ENCODE assay signal across 14 mouse cellular contexts in genomic region chr1:91442350-91442990, GRCm38 (mm10). TPM values are rescaled to one million over a fixed set of nuclear protein-coding genes. Genes with fewer than 3 reads are reported as not detected.
A peak's percentile ranks its signal among the peaks of the same experiment; 100 is the strongest.
DNase-seq lines count a peak whose midpoint lies in the region; ATAC-seq and TF ChIP-seq lines count a peak whose summit lies in the region.
"Had no signal": no experiment of that assay in that cellular context is flagged by ENCODE, and none has a peak within 500 bp of the region (broad histone marks: within the 10 kb centered on the region; RNA-seq: fewer than 3 reads in every experiment).

No protein-coding gene starts in this region.

- TF ChIP-seq EP300 in liver, postnatal 0 days (IDR thresholded peaks at IDR 0.05; ENCODE audit: low read depth), result no peak
- TF ChIP-seq EP300 in lung, postnatal 0 days (IDR thresholded peaks at IDR 0.05), result peak; percentile 95

- H3K4me3 ChIP-seq in liver, postnatal 0 days (ENCODE audit: low read depth, low read length), result no peak overlapping the region
- H3K4me3 ChIP-seq in liver, embryonic 11.5 days (ENCODE audit: low read depth, low read length), result no peak overlapping the region
- no peak overlapping the region for H3K4me3 ChIP-seq in lung, postnatal 0 days (ENCODE audit: low read depth, low read length)
- H3K4me3 ChIP-seq in hindbrain, postnatal 0 days (ENCODE audit: low read length), result no peak overlapping the region
- H3K4me3 ChIP-seq: embryonic facial prominence, embryonic 13.5 days; forebrain, embryonic 12.5 days; heart, embryonic 13.5 days; hindbrain, embryonic 13.5 days; neural tube, embryonic 15.5 days had no signal

- ATAC-seq in liver, postnatal 0 days, result no peak
- ATAC-seq in liver, embryonic 11.5 days (replicated peaks; ENCODE audit: low FRiP score), result no peak
- ATAC-seq in lung, postnatal 0 days, result peak; percentile 82
- ATAC-seq in hindbrain, postnatal 0 days, result no peak
- ATAC-seq: Patski had no signal

- no peaks in the 10 kb centered on the region for H3K27me3 ChIP-seq in liver, postnatal 0 days (ENCODE audit: insufficient read depth, low read length)
- no peaks in the 10 kb centered on the region for H3K27me3 ChIP-seq in liver, embryonic 11.5 days (replicated peaks; ENCODE audit: control insufficient read depth, insufficient read depth, low read length)
- H3K27me3 ChIP-seq in lung, postnatal 0 days (replicated peaks; ENCODE audit: insufficient read depth, low read length), result no peaks in the 10 kb centered on the region
- H3K27me3 ChIP-seq in hindbrain, postnatal 0 days (ENCODE audit: insufficient read depth, low read length), result no peaks in the 10 kb centered on the region
- H3K27me3 ChIP-seq: embryonic facial prominence, embryonic 13.5 days; forebrain, embryonic 12.5 days; heart, embryonic 13.5 days; hindbrain, embryonic 13.5 days; neural tube, embryonic 15.5 days; Patski had no signal

- 75% methylated on average over 6 of the region's 7 CpGs for WGBS in liver, postnatal 0 days (ENCODE audit: insufficient replicate concordance)
- 86% methylated on average over 6 of the region's 7 CpGs for WGBS in liver, embryonic 11.5 days
- 64% methylated on average over 6 of the region's 7 CpGs for WGBS in lung, postnatal 0 days
- 67% methylated on average over 6 of the region's 7 CpGs for WGBS in hindbrain, postnatal 0 days

- peak overlapping the region; percentile 48; the same call in 1 of the 2 replicates for H3K9ac ChIP-seq in liver, postnatal 0 days (replicated peaks)
- no peak overlapping the region for H3K9ac ChIP-seq in liver, embryonic 11.5 days (ENCODE audit: low read depth, low read length)
- no peak overlapping the region; the same call in 1 of the 2 replicates for H3K9ac ChIP-seq in lung, postnatal 0 days (replicated peaks; ENCODE audit: low read depth)
- H3K9ac ChIP-seq in hindbrain, postnatal 0 days (replicated peaks; ENCODE audit: low read length), result no peak overlapping the region
- H3K9ac ChIP-seq: embryonic facial prominence, embryonic 13.5 days; forebrain, embryonic 12.5 days; heart, embryonic 13.5 days; hindbrain, embryonic 13.5 days; neural tube, embryonic 15.5 days had no signal

- peaks cover 53% of the 10 kb centered on the region for H3K4me1 ChIP-seq in liver, postnatal 0 days (ENCODE audit: insufficient read depth)
- H3K4me1 ChIP-seq in liver, embryonic 11.5 days (replicated peaks; ENCODE audit: control insufficient read depth, insufficient read depth, low read length), result no peaks in the 10 kb centered on the region
- peaks cover 18% of the 10 kb centered on the region; the same call in 1 of the 2 replicates for H3K4me1 ChIP-seq in lung, postnatal 0 days (ENCODE audit: insufficient read depth, low read depth, low read length)
- no peaks in the 10 kb centered on the region for H3K4me1 ChIP-seq in hindbrain, postnatal 0 days (ENCODE audit: insufficient read depth, low read length)
- H3K4me1 ChIP-seq: embryonic facial prominence, embryonic 13.5 days; hindbrain, embryonic 13.5 days; neural tube, embryonic 15.5 days had no signal

- H3K36me3 ChIP-seq in liver, postnatal 0 days (replicated peaks; ENCODE audit: insufficient read depth, low read length), result peaks cover 48% of the 10 kb centered on the region
- H3K36me3 ChIP-seq in liver, embryonic 11.5 days (ENCODE audit: control insufficient read depth, insufficient read depth, low read length), result peaks cover 12% of the 10 kb centered on the region; the same call in 1 of the 2 replicates
- H3K36me3 ChIP-seq in lung, postnatal 0 days (ENCODE audit: insufficient read depth, low read length), result peaks cover 55% of the 10 kb centered on the region
- H3K36me3 ChIP-seq in hindbrain, postnatal 0 days (ENCODE audit: insufficient read depth, low read length), result peaks cover 55% of the 10 kb centered on the region

- H3K27ac ChIP-seq in liver, postnatal 0 days (ENCODE audit: low read depth), result peak overlapping the region; percentile 69
- H3K27ac ChIP-seq in liver, embryonic 11.5 days (ENCODE audit: low read depth, low read length), result no peak overlapping the region
- H3K27ac ChIP-seq in lung, postnatal 0 days (ENCODE audit: low read length), result peak overlapping the region; percentile 86
- no peak overlapping the region for H3K27ac ChIP-seq in hindbrain, postnatal 0 days
- H3K27ac ChIP-seq: embryonic facial prominence, embryonic 13.5 days; forebrain, embryonic 12.5 days; heart, embryonic 13.5 days; hindbrain, embryonic 13.5 days; neural tube, embryonic 15.5 days had no signal

- no peak for DNase-seq in liver, postnatal 0 days
- no peak for DNase-seq in liver, embryonic 11.5 days (ENCODE audit: low spot score)
- DNase-seq in kidney, postnatal 10 days, result peak; percentile 60
- peak; percentile 92 for DNase-seq in lung, postnatal 0 days (ENCODE audit: low spot score)
- DNase-seq in left cerebral cortex, adult 11 months (ENCODE audit: low spot score), result no peak
- no peak for DNase-seq in hindbrain, postnatal 0 days (ENCODE audit: low spot score)
- no peak for DNase-seq in heart, postnatal 14 days
- DNase-seq: cerebellum, postnatal 25 days had no signal

- intact Hi-C loops in heart, postnatal 14 days (cut with DNase I), result no loop called here

- no peak for TF ChIP-seq CTCF in liver, postnatal 0 days (IDR thresholded peaks at IDR 0.05; ENCODE audit: low read depth)
- TF ChIP-seq CTCF in lung, postnatal 0 days (IDR thresholded peaks at IDR 0.05), result peak; percentile 29
- no peak for TF ChIP-seq CTCF in hindbrain, postnatal 0 days (IDR thresholded peaks at IDR 0.05; ENCODE audit: low read depth)

- peak overlapping the region; percentile 48; the same call in 1 of the 2 replicates for H3K4me2 ChIP-seq in liver, postnatal 0 days (ENCODE audit: low read depth, low read length)
- no peak overlapping the region for H3K4me2 ChIP-seq in liver, embryonic 11.5 days
- no peak overlapping the region for H3K4me2 ChIP-seq in lung, postnatal 0 days (replicated peaks; ENCODE audit: low read depth, low read length)
- H3K4me2 ChIP-seq in hindbrain, postnatal 0 days (ENCODE audit: low read depth, low read length), result no peak overlapping the region
- H3K4me2 ChIP-seq: embryonic facial prominence, embryonic 13.5 days; forebrain, embryonic 12.5 days; heart, embryonic 13.5 days; hindbrain, embryonic 13.5 days; neural tube, embryonic 15.5 days had no signal

- H3K9me3 ChIP-seq in liver, postnatal 0 days (ENCODE audit: low read length), result no peaks in the 10 kb centered on the region; the same call in 1 of the 2 replicates
- no peaks in the 10 kb centered on the region for H3K9me3 ChIP-seq in liver, embryonic 11.5 days (ENCODE audit: control insufficient read depth, low read length)
- H3K9me3 ChIP-seq in lung, postnatal 0 days (ENCODE audit: low read length), result no peaks in the 10 kb centered on the region
- no peaks in the 10 kb centered on the region for H3K9me3 ChIP-seq in hindbrain, postnatal 0 days (ENCODE audit: low read length)
- H3K9me3 ChIP-seq: embryonic facial prominence, embryonic 13.5 days; neural tube, embryonic 15.5 days had no signal

RNA-seq across cellular contexts. Expression of gene Per2, which starts 16.7 kb away (rescaled TPM):
- polyA plus RNA-seq in liver, postnatal 0 days (2015; fragmentation: Nextera tagmentation; extraction: Ambion mirVana), result 2.4 and 2.5 TPM in 2 replicates
- polyA plus RNA-seq in liver, embryonic 11.5 days (2014; fragmentation: Nextera tagmentation; extraction: Ambion mirVana), result 4.5 and 6.8 TPM in 2 replicates
- 6.3 and 7.3 TPM in 2 replicates for polyA plus RNA-seq in lung, postnatal 0 days (2015; fragmentation: Nextera tagmentation; extraction: Ambion mirVana)
- 10.0 and 12.0 TPM in 2 replicates for total RNA-seq in hindbrain, postnatal 0 days (2014; rRNA removed)
- polyA plus RNA-seq in hindbrain, postnatal 0 days (2015; fragmentation: Nextera tagmentation; extraction: Ambion mirVana), result 4.2 and 5.1 TPM in 2 replicates
- 10 to 100 TPM; 12.3 to 18.9 TPM for total RNA-seq in heart, postnatal 14 days (2021)

RNA-seq across cellular contexts. Expression of gene Hes6, which starts 28.6 kb away (rescaled TPM):
- polyA plus RNA-seq in liver, postnatal 0 days (2015; fragmentation: Nextera tagmentation; extraction: Ambion mirVana), result 33.1 and 35.0 TPM in 2 replicates
- polyA plus RNA-seq in liver, embryonic 11.5 days (2014; fragmentation: Nextera tagmentation; extraction: Ambion mirVana), result 50.8 and 51.8 TPM in 2 replicates
- 63.7 and 75.1 TPM in 2 replicates for polyA plus RNA-seq in lung, postnatal 0 days (2015; fragmentation: Nextera tagmentation; extraction: Ambion mirVana)
- total RNA-seq in hindbrain, postnatal 0 days (2014; rRNA removed), result 154 and 160 TPM in 2 replicates
- polyA plus RNA-seq in hindbrain, postnatal 0 days (2015; fragmentation: Nextera tagmentation; extraction: Ambion mirVana), result 129 and 131 TPM in 2 replicates
- total RNA-seq in heart, postnatal 14 days (2021), result 10 to 100 TPM; 16.8 to 20.1 TPM

RNA-seq across cellular contexts. Expression of gene Ilkap, which starts 43.9 kb away (rescaled TPM):
- 40.3 and 42.8 TPM in 2 replicates for polyA plus RNA-seq in liver, postnatal 0 days (2015; fragmentation: Nextera tagmentation; extraction: Ambion mirVana)
- 159 and 168 TPM in 2 replicates for polyA plus RNA-seq in liver, embryonic 11.5 days (2014; fragmentation: Nextera tagmentation; extraction: Ambion mirVana)
- polyA plus RNA-seq in lung, postnatal 0 days (2015; fragmentation: Nextera tagmentation; extraction: Ambion mirVana), result 90.5 and 94.0 TPM in 2 replicates
- total RNA-seq in hindbrain, postnatal 0 days (2014; rRNA removed), result 66.7 and 66.9 TPM in 2 replicates
- 119 and 120 TPM in 2 replicates for polyA plus RNA-seq in hindbrain, postnatal 0 days (2015; fragmentation: Nextera tagmentation; extraction: Ambion mirVana)
- total RNA-seq in heart, postnatal 14 days (2021), result 10 to 100 TPM; 45.4 to 46.7 TPM

RNA-seq across cellular contexts. Expression of gene Traf3ip1, which starts 52.0 kb away (rescaled TPM):
- 2.2 and 2.5 TPM in 2 replicates for polyA plus RNA-seq in liver, postnatal 0 days (2015; fragmentation: Nextera tagmentation; extraction: Ambion mirVana)
- polyA plus RNA-seq in liver, embryonic 11.5 days (2014; fragmentation: Nextera tagmentation; extraction: Ambion mirVana), result 4.4 TPM in 2 replicates
- 11.0 and 11.2 TPM in 2 replicates for polyA plus RNA-seq in lung, postnatal 0 days (2015; fragmentation: Nextera tagmentation; extraction: Ambion mirVana)
- 10.3 and 11.7 TPM in 2 replicates for total RNA-seq in hindbrain, postnatal 0 days (2014; rRNA removed)
- 7.4 and 8.1 TPM in 2 replicates for polyA plus RNA-seq in hindbrain, postnatal 0 days (2015; fragmentation: Nextera tagmentation; extraction: Ambion mirVana)
- total RNA-seq in heart, postnatal 14 days (2021), result 1 to 10 TPM; 4.6 to 5.9 TPM

Comparison
In these comparisons a context has a peak if more than half of its experiments do, and no peak if none do; other contexts are left out.
1. H3K27ac ChIP-seq: peak in liver, postnatal 0 days (single experiment) and lung, postnatal 0 days (single experiment); none in liver, embryonic 11.5 days (single experiment) and hindbrain, postnatal 0 days (single experiment).
2. DNase-seq: peak in kidney, postnatal 10 days (single experiment) and lung, postnatal 0 days (single experiment); none in liver, postnatal 0 days (single experiment), liver, embryonic 11.5 days (single experiment), left cerebral cortex, adult 11 months (single experiment), hindbrain, postnatal 0 days (single experiment) and heart, postnatal 14 days (0 of 2).